Mouse (Mus musculus): Measurements from ENCODE around the gene Slc22a16.

- TF ChIP-seq HCFC1 (IDR thresholded peaks at IDR 0.05; ENCODE audit: borderline replicate concordance, insufficient read depth, low read length) = no peak
- TF ChIP-seq ZC3H11A (IDR thresholded peaks at IDR 0.05; ENCODE audit: borderline replicate concordance, low read depth, low read length) = no peak
- TF ChIP-seq CHD2 (IDR thresholded peaks at IDR 0.05; ENCODE audit: low read depth, low read length) = no peak
- no peak for TF ChIP-seq ZNF384 (IDR thresholded peaks at IDR 0.05; ENCODE audit: low read depth, low read length)
- TF ChIP-seq MAFK (IDR thresholded peaks at IDR 0.05; ENCODE audit: insufficient read depth, low read depth, low read length) = no peak
These were observed 43.1 kb upstream of the Slc22a16 start for GRCm38 (mm10) chr10:40526986-40527385.

Data from ES-E14 (cell line).